Mouse (Mus musculus) brown adipose tissue, adult 24 weeks (tissue): Measurements from ENCODE around the gene Pmel. TPM values are rescaled to one million over a fixed set of nuclear protein-coding genes. Genes with fewer than 3 reads are reported as not detected.

Source experiments
- polyA plus RNA-seq: library from polyadenylated mRNA; stranded (reverse); fragments of >200 nt; gene quantifications from 2 replicates; pipeline ENCODE4 v1.2.4, GENCODE M21; 2012; ENCODE audit not compliant: missing spikeins, insufficient read depth, insufficient read length

Pmel gene
- polyA plus RNA-seq, 1 experiment: not detected

Other genes with a start within 250 kb of the Pmel start
- 63.7 and 94.7 TPM in 2 replicates for gene Smarcc2, start 244.9 kb upstream of the Pmel start, polyA plus RNA-seq
- 1,414 and 1,508 TPM in 2 replicates for gene Myl6, start 210.1 kb upstream of the Pmel start, polyA plus RNA-seq
- gene Myl6b, start 205.5 kb upstream of the Pmel start, polyA plus RNA-seq: 13.5 and 24.5 TPM in 2 replicates
- gene Esyt1, start 178.3 kb upstream of the Pmel start, polyA plus RNA-seq: 31.6 and 35.5 TPM in 2 replicates
- 4.7 TPM in 2 replicates for gene Zc3h10, start 156.4 kb upstream of the Pmel start, polyA plus RNA-seq
- gene Rpl41, start 154.9 kb upstream of the Pmel start, polyA plus RNA-seq: 1,628 and 2,018 TPM in 2 replicates
- gene Pa2g4, start 138.2 kb upstream of the Pmel start, polyA plus RNA-seq: 36.0 and 56.8 TPM in 2 replicates
- gene Erbb3, start 114.5 kb upstream of the Pmel start, polyA plus RNA-seq: 1.3 and 2.0 TPM in 2 replicates
- 292 and 473 TPM in 2 replicates for gene Rps26, start 77.4 kb upstream of the Pmel start, polyA plus RNA-seq
- gene Ikzf4, start 58.2 kb upstream of the Pmel start, polyA plus RNA-seq: 0.32 and 0.58 TPM in 2 replicates
- gene Suox, start 30.1 kb upstream of the Pmel start, polyA plus RNA-seq: 24.4 and 34.2 TPM in 2 replicates
- 87.6 and 108 TPM in 2 replicates for gene Rab5b, start 7.9 kb upstream of the Pmel start, polyA plus RNA-seq
- 8.6 and 11.1 TPM in 2 replicates for gene Cdk2, start 836 bp downstream of the Pmel start, polyA plus RNA-seq
- 4.6 and 6.0 TPM in 2 replicates for gene Dgka, start 40.7 kb downstream of the Pmel start, polyA plus RNA-seq
- 12.5 and 19.5 TPM in 2 replicates for gene Pym1, start 43.7 kb downstream of the Pmel start, polyA plus RNA-seq
- gene Mmp19, start 86.7 kb downstream of the Pmel start, polyA plus RNA-seq: 34.9 and 38.0 TPM in 2 replicates
- 29.6 and 38.8 TPM in 2 replicates for gene Dnajc14, start 99.9 kb downstream of the Pmel start, polyA plus RNA-seq
- 3.5 and 5.2 TPM in 2 replicates for gene Tmem198b, start 100.2 kb downstream of the Pmel start, polyA plus RNA-seq
- gene Sarnp, start 113.1 kb downstream of the Pmel start, polyA plus RNA-seq: 66.7 and 88.6 TPM in 2 replicates
- 36.4 and 37.7 TPM in 2 replicates for gene Ormdl2, start 117.5 kb downstream of the Pmel start, polyA plus RNA-seq
- gene Gdf11, start 187.5 kb downstream of the Pmel start, polyA plus RNA-seq: 1.0 and 1.3 TPM in 2 replicates
- 59.5 and 73.6 TPM in 2 replicates for gene Cd63, start 196.8 kb downstream of the Pmel start, polyA plus RNA-seq
- 10.9 and 11.5 TPM in 2 replicates for gene Rdh5, start 218.7 kb downstream of the Pmel start, polyA plus RNA-seq
- gene Bloc1s1, start 219.8 kb downstream of the Pmel start, polyA plus RNA-seq: 297 and 417 TPM in 2 replicates
- gene Itga7, start 229.6 kb downstream of the Pmel start, polyA plus RNA-seq: 23.2 and 28.5 TPM in 2 replicates